Mouse (Mus musculus): ENCODE results near the gene Gm11034.
A peak's percentile ranks its signal among the peaks of the same experiment; 100 is the strongest.

Gm11034 gene

DNA sequence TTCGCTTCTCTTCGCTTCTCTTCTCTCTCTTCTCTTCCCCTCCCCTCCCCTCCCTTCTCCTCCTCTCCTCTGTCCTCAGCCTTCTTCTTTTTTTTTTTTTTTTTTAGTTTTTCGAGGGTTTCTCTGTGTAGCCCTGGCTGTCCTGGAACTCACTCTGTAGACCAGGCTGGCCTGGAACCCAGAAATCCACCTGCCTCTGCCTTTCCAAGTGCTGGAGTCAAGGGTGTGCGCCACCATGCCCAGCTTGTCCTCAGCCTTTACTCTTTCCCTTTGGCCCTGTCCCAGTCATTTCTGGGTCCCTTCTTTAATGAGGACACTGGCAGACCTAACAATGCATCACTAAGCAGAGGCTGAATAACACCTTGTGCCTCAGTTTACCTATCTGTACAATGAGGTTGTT is at the start of gene Gm11034:
TSS of gene Gm11034 (minus strand) at position 101 of the 400 bp plus-strand sequence.
- DNase-seq (ENCODE audit: low spot score), result no peak

DNA sequence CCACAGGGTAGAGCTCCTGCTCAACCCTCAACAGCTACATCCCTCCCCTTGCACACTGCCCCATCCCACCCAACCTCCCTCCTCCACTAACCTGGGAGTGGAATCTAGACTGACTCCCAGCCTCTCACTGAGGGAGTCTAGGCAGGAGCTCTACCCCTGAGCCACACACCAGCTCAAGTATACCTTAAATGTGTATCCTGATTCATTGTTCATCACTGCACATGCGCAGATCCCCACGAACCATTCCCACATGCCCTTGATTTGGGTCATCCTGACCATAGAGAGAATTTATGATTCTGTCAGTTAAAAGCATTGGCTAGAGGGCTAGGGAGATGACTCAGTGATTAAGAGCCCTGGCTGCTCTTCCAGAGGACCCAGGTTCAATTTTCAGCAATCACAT is 49.3 kb upstream of the Gm11034 start:
- DNase-seq (ENCODE audit: low spot score), result no peak

DNA sequence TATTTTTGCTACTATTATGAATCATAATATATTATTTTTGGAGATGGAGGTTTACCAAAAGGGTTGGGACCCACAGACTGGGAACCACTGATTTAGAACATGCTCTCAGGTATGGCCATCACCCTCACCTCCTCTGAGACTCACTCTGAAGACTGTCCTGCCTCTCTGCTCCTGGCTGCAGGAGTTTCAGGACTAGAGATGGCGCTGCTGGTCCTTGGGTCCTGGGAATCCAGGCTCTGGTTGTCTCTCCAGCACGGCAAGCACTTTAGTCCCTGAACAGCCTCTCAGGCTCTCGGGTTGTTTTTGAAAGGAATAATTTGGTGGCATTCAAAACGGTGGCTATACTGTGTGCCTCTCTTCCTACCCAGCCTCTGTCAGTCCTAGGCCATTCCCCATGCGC is 48.4 kb upstream of the Gm11034 start:
- DNase-seq (ENCODE audit: low spot score), result no peak

DNA sequence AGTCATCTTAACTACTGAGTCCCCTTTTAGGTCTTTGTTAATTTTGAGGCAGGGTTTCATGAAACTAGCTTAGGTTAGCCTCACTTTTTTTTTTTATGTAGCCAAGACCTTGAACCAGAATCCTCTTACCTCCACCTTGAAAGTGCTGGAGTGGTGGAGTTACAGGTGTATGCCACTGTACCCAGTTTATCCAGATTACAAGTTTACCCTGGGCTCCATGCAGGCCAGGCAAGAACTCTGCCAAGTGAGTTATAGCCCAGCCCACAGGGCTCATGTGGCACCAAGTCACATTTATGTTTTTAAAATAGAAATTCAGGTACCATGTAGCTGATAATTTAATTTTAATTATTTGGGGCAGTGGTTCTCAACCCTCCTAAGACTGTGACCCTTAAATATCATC is 48.0 kb upstream of the Gm11034 start:
- no peak for DNase-seq (ENCODE audit: low spot score)

DNA sequence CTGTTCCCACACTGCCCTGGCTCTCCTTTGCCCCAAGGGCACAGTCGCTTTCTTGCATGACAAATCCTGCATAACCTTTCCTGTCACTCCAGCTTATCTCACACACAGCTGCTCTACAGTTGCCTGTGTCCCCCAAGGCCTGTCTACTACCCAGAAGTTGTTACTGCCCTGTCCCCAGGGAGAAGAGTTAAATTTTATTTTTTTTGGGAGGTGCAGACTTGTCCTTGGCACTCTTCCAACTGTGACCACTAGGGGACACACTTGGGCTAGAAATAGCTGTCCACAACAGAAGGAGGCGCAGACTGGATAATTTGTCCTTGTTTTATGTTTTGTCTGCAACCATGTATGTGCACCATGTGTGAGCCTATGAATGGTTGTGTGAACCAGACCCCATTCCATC is 47.6 kb upstream of the Gm11034 start:
- peak; percentile 71 for DNase-seq (ENCODE audit: low spot score)

DNA sequence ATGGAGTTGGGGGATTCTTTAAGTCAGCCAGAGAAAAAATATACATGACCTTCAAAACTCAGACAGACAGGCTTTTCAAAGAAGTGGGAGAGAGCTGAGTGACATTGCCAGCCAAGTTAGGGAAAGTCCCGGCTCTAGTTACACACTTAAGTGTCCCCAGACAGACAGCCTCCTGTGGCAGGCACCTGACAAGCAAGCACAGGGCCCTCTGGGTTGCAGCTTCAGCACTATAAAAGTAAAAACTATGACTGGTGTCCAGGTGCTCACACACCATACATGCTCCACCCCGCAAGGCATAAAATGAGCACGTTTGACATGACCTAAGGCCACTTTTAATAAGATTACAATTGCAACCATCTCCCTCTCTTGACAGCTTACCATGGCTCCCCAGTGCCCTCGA is 47.1 kb upstream of the Gm11034 start:
- DNase-seq (ENCODE audit: low spot score), result no peak

DNA sequence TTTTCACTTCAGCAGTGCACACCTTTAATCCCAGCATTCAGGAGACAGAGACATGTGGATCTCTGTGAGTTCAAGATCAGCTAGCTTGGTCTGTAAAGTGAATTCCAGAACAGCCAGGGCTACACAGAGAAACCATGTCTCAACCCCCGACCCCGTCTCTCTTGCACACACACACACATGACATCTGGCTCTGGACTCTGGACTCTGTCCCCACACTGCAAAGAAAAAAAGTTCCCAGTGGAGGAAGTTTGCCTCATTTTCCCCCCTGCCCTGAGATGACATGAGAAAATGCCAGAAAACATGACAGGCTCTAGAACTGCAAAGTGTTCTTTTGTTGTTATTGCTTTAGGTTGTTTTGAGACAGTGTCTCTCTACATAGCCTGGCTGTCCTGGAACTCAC is 46.4 kb upstream of the Gm11034 start:
- DNase-seq (ENCODE audit: low spot score), result no peak

DNA sequence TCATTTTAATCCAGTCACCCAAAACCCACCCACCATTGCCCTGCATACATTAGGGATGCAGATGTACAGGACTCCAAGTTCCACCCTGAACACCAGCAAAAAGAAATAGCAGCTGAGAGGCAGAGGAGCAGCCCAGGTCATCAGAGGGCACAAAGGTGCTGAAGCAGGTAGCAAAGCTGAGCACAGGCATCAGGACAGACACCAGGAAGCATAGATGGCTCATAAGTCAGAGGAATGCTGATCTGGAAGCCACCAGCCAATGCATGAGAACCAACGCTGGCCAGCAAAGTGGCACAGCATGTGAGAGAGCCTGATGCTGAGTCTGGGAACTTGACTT is 44.4 kb upstream of the Gm11034 start:
- no peak for DNase-seq (ENCODE audit: low spot score)

DNA sequence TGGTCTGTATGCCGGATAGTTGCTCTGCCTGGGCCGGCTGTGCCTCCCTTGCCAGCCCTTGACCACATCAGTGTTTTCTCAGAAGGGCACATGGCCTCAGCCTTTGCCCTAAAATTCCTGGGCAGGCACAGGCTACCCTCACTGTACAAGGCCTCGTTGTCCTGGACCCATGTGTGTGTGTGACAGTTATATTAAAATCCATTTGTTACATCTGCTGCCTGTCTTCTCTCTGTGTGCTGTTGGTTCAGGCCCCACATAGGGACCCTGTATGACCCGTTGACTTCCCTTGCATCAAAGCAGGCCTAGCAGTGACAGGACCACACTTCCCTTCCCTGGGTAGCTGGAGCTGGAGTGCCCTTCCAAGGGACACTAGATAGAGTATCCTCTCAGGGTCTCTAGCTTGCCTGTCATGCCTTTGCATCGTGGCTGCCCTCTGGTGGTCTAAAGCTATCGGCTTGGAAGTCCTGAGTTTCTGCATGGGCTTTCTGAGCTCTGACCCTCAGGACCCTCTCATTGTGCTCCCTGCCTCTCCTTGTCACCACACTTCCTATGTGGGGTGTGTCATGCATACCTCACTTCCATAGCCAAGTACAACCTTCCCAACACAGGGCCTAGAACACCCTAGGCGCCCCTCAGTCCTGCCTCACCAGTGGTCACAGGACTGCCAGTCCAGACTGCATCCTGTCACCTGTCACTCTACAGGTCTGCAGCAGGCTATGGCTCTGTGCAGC is 43.9 kb upstream of the Gm11034 start:
- DNase-seq (ENCODE audit: low spot score), result no peak

DNA sequence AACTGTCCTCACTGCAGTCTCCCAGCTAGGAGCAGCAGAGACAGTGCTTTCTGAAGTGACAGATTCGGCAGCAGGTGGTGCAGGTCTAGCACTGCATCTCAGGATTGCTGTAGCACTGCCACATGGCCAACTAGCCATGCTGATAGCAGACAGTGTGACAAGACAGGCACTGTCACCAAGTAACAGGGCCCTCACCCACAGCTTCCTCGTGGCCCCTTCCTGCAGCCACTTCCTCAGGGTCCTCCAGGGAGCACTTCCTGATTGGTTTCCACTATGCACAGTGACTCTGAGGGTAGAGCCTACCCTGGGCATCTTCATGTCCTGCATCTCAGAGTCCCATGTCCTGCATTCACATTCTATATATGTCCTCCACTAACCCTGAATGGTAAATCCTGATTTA is 31.2 kb upstream of the Gm11034 start:
- DNase-seq (ENCODE audit: low spot score), result no peak

DNA sequence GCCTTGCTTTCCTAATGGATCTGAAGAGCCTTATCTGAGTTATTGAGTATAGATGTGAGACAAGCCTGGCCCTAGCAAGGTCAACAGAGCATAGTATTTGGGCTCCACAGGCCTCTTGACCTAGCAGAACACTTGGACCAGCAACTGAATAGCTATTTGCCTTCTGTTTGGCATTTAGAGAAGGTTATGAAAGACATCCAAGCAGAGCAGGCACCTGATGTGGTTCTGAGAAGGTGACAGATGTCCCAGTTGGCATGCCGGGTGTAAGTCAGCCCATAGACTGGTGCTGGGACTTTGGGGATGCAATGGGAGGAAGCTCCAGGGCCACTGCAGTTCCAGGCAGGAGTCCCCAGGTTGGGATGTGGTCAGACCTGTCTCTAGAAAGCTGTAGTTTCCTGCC is 28.8 kb upstream of the Gm11034 start:
- no peak for DNase-seq (ENCODE audit: low spot score)

DNA sequence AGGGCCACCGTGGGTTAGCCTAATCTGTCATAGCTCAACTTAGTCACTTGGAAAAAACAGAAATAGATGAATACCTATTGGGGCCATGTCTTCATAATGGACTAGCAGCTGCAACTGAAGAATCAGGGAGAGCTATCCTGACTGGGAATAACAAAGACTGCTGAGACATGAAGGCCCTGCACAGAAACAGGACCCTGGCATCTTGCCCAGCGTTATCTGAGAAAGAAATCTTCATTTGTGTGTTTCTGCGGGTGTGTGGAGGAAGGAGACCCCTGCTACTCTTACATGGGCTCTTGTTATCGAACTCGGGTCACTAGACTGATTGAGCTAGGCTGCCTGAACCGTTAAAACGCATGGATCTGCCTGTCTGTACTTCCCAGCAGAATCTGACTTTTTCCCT is 27.5 kb upstream of the Gm11034 start:
- no peak for DNase-seq (ENCODE audit: low spot score)

DNA sequence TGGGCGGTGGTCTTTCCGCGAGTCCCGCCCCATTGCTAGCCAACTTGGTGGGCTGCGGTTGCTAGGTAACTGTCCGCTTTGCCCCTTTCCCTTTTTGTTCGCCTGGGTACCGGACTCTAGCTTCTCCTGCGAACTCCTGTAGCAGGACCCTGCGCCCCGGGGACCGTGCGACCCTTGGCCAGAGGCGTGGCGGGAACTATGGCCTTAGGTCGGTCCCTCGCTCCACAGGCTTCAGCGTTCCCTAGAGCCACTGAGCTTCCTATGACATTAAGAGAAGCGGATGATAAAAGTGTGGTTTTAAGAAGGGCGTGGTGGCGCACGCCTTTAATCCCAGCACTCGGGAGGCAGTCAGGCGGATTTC is 26.9 kb upstream of the Gm11034 start:
- no peak for DNase-seq (ENCODE audit: low spot score)

DNA sequence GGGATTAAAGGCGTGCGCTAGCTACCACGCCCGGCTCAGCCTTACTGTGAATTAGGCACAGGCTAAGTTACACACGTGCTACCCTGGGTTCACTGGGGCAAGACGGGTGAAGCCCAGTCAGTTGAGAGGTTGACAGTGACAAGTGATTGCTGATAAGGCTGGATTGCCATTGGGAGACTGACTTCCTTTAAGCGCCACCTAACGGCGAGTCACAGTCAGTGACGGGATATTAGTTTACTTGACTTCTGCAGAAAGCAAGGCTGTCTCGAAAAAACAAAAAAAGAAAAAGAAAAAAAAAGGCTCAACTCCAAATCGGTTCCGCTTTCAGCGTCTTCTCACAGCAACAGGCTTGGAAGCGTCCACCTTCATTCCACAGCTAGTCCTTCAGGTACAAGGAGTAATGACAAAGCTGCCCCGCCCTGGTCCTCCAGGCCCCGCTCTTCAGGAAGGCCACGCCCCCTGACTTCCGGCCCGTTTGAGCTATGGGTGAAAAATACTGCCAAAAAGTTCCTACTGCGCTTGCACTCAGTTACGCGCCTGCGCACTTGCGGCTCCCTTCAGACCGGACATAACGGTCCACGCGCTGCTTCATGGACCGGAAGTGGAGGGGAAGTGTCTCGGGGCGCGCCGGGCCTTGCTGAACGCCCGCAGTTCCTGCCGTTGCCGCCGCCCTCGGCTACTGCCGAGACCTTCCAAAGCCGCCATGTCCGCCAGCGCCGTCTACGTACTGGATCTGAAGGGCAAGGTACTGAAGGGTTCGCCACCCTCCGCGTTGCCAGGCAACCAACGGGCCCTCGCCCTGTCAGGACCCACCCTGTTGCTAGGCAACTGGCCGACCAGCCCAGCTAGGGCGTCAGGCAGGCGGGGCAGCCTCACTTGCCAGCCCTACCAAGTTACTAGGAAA is 26.3 kb upstream of the Gm11034 start, which contains the start of gene Ap1m1:
TSS of gene Ap1m1 (plus strand) at position 520 of the 904 bp plus-strand sequence.
- peak; percentile 99 for DNase-seq (ENCODE audit: low spot score)

DNA sequence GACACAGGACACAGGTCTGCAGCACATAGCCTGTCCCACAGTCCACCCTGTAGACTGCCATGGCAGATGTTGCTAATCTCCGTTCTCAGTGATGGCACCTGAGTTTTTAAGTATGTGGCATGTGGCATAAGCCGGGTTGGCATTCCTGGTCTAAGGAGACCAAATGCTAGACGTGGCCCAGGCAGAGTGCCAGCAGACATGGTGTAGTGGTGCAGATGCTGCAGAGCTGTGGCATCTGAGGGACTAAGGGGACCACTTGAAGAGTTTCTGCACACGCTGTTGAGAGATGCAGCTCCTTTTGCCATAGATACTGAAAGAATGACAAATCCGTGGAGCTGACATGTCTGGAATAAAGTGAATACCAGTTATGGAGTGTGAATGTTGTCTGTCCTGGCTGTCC is 9.2 kb upstream of the Gm11034 start:
- DNase-seq (ENCODE audit: low spot score), result no peak

DNA sequence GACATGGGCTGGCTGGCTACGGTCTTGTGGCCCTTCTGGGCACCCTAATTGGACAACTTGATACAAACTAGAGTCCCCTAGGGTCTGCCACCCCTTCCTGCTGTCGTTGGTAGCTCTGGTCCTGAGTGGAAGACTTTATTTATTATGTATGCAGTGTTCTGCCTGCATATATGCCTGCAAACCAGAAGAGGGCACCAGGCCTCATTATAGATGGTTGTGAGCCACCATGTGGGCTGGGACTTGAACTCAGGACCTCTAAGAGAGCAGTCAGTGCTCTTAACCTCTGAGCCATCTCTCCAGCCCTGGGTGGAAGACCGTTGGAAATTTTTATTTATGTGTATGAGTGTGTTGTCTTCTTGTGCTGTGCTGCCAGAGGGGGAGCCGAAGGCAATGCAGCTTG is 7.3 kb upstream of the Gm11034 start:
- no peak for DNase-seq (ENCODE audit: low spot score)

DNA sequence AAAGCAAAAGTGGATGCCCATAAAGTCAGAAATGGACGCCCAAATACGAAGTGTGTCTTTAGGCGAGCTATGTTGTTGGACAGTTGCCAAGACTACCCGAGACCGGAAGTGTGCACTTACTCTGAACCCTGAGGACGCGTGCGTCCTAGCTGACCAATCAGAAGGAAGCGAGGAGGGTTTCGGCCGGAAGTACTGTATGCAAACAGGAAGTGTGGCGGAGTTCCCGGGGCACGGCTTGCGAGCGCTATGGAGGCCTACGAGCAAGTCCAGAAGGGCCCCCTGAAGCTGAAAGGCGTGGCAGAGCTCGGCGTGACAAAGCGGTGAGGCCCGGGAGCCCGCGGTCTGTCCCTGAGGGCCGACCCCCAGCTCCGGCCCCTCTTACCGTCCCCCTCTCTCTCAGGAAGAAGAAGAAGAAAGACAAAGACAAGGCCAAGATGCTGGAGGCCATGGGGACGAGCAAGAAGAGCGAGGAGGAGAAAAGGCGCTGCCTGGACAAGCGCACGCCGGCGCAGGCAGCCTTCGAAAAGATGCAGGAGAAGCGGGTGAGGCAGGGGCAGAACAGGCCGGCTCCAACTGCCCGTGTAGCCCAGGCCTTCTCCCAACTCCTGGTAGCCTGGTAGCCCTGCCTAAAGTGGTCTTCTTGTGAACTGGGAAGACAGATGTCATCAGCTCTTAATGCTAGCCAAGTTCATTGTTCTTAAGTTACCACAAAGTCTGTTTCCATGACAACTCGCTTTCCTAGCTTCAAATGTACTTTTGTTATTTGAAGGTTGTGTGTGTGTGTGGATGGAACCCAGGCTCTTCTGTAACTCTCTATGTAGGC is 6.3 kb upstream of the Gm11034 start, which contains the start of gene Fam32a:
TSS of gene Fam32a (plus strand) at position 190 of the 823 bp plus-strand sequence.
- peak; percentile 95 for DNase-seq (ENCODE audit: low spot score)

DNA sequence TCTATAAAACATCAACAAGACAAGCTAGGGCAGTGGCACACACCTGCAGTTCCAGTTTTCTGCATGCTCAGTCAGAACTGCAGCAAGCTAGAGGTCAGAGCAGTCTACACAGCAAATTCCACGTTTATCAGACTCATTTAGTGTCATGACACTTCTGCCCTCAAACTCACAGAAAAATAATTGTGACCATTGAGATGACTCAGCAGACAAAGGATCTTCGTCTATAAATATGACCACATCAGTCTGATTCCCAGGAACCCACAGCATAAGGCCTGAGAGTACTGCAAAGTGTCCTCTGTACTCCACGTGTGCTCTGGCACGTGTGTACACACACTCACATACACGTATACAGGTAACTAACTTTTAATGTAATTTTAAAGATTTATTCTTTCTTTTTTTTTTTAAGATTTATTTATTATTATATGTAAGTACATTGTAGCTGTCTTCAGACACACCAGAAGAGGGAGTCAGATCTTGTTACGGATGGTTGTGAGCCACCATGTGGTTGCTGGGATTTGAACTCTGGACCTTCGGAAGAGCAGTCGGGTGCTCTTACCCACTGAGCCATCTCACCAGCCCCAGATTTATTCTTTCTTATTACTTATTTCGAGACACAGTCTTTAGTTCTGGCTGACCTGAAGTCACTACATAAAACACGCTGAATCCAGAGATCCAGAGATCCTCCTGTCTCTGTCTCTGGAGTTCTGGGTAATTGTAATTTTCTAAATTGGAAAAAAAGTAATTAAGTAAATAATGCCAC is 5.5 kb upstream of the Gm11034 start:
- no peak for DNase-seq (ENCODE audit: low spot score)

DNA sequence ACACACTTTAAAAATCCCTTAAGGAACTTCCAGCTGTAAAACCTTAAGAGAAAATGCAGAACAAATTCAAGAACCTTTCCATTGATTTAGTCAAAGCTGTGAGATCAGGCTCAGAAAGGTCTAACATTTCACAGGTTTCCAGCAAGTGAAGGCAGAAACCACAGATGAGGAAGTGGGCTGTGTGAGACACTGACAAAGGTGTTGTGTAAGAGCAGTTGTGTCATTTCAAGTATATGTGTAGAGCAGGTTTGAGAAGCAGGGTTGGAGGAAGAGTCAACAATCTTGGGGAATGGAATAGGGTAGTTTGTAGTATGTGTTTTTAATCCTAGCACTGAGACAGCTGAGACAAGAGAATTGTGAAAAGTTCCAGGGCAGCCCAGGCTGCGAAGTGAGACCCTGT is 2.4 kb upstream of the Gm11034 start:
- DNase-seq (ENCODE audit: low spot score), result peak; percentile 67

DNA sequence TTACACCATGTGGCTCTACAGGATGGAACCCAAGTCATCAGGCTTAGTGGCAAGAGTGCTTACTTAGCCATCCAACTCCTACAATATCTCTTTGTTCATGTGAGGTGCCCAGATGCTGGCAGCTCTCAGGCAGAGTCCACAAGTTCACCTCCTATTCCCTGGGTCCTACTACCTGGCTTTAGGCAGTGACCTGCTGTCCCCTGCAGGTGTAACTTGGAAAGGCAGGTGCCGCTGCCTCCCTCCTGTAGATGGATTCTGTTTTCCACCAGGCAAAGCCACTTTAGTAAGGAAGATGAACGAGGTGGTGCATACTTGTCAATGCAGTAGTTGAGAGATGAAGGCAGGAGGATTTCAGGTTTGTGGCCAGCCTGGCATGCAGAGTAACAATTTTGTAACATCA is 1.6 kb upstream of the Gm11034 start:
- peak; percentile 49 for DNase-seq (ENCODE audit: low spot score)

DNA sequence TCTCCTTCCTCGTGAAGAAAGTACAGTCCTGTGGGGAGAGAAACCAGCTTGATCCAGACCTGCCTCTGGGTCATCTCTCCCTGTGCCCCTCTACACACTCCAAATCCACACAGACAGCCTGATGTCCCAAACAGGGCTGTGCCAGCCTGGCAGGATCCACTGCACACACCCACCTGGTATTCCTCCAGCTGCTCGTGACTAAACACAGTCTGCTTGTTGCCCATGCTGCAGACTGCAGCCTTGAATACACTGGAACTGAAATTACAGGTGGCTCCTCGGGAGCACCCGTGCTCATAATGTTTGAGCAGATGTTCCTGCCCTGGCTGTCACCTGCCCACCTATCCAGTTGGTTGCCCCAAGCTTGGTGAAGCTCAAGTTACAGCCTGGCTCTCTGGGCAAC is 685 bp downstream of the Gm11034 start, which contains the start of gene Cib3:
TSS of gene Cib3 (minus strand) at position 87 of the 400 bp plus-strand sequence.
- DNase-seq (ENCODE audit: low spot score), result no peak

DNA sequence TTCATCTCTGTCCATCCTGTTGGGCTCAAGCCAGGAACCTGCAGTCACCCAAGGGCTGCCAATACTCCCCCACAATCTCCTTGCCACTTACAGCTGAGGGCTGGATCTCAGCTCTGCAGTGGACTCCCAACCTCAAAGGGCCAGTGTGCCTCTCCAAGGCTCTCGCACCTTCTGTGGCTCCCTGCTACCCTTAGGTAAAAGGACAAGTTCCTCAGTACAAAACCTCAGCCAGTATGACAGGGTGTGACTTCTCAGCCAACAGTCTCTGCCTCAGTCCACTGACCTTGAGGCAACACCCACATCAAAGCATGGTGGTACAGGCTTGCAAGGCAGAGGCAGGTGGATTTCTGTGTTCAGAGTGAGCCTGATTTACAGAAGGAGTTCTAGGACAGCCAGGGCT is 1.6 kb downstream of the Gm11034 start:
- DNase-seq (ENCODE audit: low spot score), result no peak
